9 mouse cellular contexts compared by ENCODE assay signal in genomic region chr17:5298891-5299559, GRCm38 (mm10).
DNase-seq lines count a peak whose midpoint lies in the region; ATAC-seq and TF ChIP-seq lines count a peak whose summit lies in the region.
"Had no signal": no experiment of that assay in that cellular context is flagged by ENCODE, and none has a peak within 500 bp of the region (broad histone marks: within the 10 kb centered on the region; RNA-seq: fewer than 3 reads in every experiment).

No protein-coding gene starts in this region.

- H3K4me1 ChIP-seq in forebrain, embryonic 16.5 days (replicated peaks; ENCODE audit: control insufficient read depth, insufficient read depth, low read length) = peaks cover 37% of the 10 kb centered on the region
- H3K4me1 ChIP-seq in forebrain, postnatal 0 days (ENCODE audit: insufficient read depth) = peaks cover 10% of the 10 kb centered on the region

- no peaks in the 10 kb centered on the region; the same call in 1 of the 2 replicates for H3K36me3 ChIP-seq in forebrain, embryonic 16.5 days (ENCODE audit: control insufficient read depth, insufficient read depth)
- H3K36me3 ChIP-seq in forebrain, postnatal 0 days (ENCODE audit: insufficient read depth) = peaks cover 6% of the 10 kb centered on the region; the same call in 1 of the 2 replicates
- H3K36me3 ChIP-seq: lung, embryonic 15.5 days had no signal

- WGBS in forebrain, embryonic 16.5 days = 61% methylated on average over 5 of the region's 5 CpGs
- WGBS in forebrain, postnatal 0 days = 60% methylated on average over 5 of the region's 5 CpGs

- no peak for DNase-seq in forebrain, postnatal 0 days
- peak; percentile 26 to 59 for DNase-seq in kidney, postnatal 36 days
- DNase-seq in kidney, adult 8-10 months = no peak
- DNase-seq in NIH3T3 (ENCODE audit: low read depth) = peak; percentile 48
- DNase-seq in cerebellum, postnatal 36 days = peak; percentile 46 to 54
- no peak for DNase-seq in testis, postnatal 14 days (ENCODE audit: low spot score)
- DNase-seq in right cerebral cortex, postnatal 25 days = no peak

- ATAC-seq in forebrain, embryonic 16.5 days = peak; percentile 43; the same call in 1 of the 2 replicates
- no peak; the same call in 1 of the 2 replicates for ATAC-seq in forebrain, postnatal 0 days

- no peaks in the 10 kb centered on the region for H3K27me3 ChIP-seq in forebrain, embryonic 16.5 days (replicated peaks; ENCODE audit: control insufficient read depth, insufficient read depth, low read length)
- H3K27me3 ChIP-seq in forebrain, postnatal 0 days (ENCODE audit: insufficient read depth, low read length) = no peaks in the 10 kb centered on the region
- H3K27me3 ChIP-seq: lung, embryonic 15.5 days had no signal

- no peak for TF ChIP-seq CTCF in forebrain, postnatal 0 days (IDR thresholded peaks at IDR 0.05; ENCODE audit: low read depth)

- H3K9ac ChIP-seq in forebrain, embryonic 16.5 days (replicated peaks; ENCODE audit: low read depth, low read length) = no peak overlapping the region
- H3K9ac ChIP-seq in forebrain, postnatal 0 days = no peak overlapping the region
- H3K9ac ChIP-seq: lung, embryonic 15.5 days had no signal

- H3K9me3 ChIP-seq in forebrain, embryonic 16.5 days (ENCODE audit: control insufficient read depth, low read length) = no peaks in the 10 kb centered on the region
- H3K9me3 ChIP-seq in forebrain, postnatal 0 days (ENCODE audit: low read length) = no peaks in the 10 kb centered on the region
- H3K9me3 ChIP-seq: lung, embryonic 15.5 days had no signal

- H3K4me2 ChIP-seq in forebrain, embryonic 16.5 days (ENCODE audit: low read length) = no peak overlapping the region
- H3K4me2 ChIP-seq in forebrain, postnatal 0 days (ENCODE audit: low read depth) = no peak overlapping the region
- H3K4me2 ChIP-seq: lung, embryonic 15.5 days had no signal

- no peak overlapping the region for H3K4me3 ChIP-seq in forebrain, embryonic 16.5 days (replicated peaks; ENCODE audit: low read length)
- H3K4me3 ChIP-seq in forebrain, postnatal 0 days (ENCODE audit: low read depth, low read length) = no peak overlapping the region
- H3K4me3 ChIP-seq: lung, embryonic 15.5 days had no signal

- H3K27ac ChIP-seq in forebrain, embryonic 16.5 days (ENCODE audit: low read length) = no peak overlapping the region
- H3K27ac ChIP-seq in forebrain, postnatal 0 days (ENCODE audit: low read depth, low read length) = no peak overlapping the region; the same call in 1 of the 2 replicates
- H3K27ac ChIP-seq: lung, embryonic 15.5 days had no signal

Comparison
In these comparisons a context has a peak if more than half of its experiments do, and no peak if none do; other contexts are left out.
1. DNase-seq: peak in kidney, postnatal 36 days (2 of 2), NIH3T3 (single experiment) and cerebellum, postnatal 36 days (2 of 2); none in forebrain, postnatal 0 days (single experiment), kidney, adult 8-10 months (0 of 2), testis, postnatal 14 days (single experiment) and right cerebral cortex, postnatal 25 days (single experiment).